Mouse (Mus musculus) brown adipose tissue, adult 24 weeks (tissue): ENCODE results near the gene Cnr2. TPM values are rescaled to one million over a fixed set of nuclear protein-coding genes. Genes with fewer than 3 reads are reported as not detected.

ENCODE experiments used
- H3K27ac ChIP-seq: fragments of 200-500 bp; replicated peaks from 2 replicates; pipeline ENCODE4 v1.5.1; 2012; ENCODE audit warnings: low read depth, mild to moderate bottlenecking, low read length
- H3K4me1 ChIP-seq: fragments of 200-500 bp; 2 replicates; pipeline ENCODE4 v1.6.1; 2012; ENCODE audit warnings: low read length, mixed read lengths; ENCODE audit not compliant: control insufficient read depth, insufficient read depth, insufficient read length
- H3K4me3 ChIP-seq: fragments of 200-500 bp; 2 replicates; pipeline ENCODE4 v1.5.1; 2012; ENCODE audit warnings: low read depth, mild to moderate bottlenecking, low read length, moderate library complexity; ENCODE audit not compliant: insufficient read depth
- polyA plus RNA-seq: library from polyadenylated mRNA; stranded (reverse); fragments of >200 nt; gene quantifications from 2 replicates; pipeline ENCODE4 v1.2.4, GENCODE M21; 2012; ENCODE audit not compliant: missing spikeins, insufficient read depth, insufficient read length

Gene Cnr2
- polyA plus RNA-seq, 1 experiment, result 0.55 TPM

DNA sequence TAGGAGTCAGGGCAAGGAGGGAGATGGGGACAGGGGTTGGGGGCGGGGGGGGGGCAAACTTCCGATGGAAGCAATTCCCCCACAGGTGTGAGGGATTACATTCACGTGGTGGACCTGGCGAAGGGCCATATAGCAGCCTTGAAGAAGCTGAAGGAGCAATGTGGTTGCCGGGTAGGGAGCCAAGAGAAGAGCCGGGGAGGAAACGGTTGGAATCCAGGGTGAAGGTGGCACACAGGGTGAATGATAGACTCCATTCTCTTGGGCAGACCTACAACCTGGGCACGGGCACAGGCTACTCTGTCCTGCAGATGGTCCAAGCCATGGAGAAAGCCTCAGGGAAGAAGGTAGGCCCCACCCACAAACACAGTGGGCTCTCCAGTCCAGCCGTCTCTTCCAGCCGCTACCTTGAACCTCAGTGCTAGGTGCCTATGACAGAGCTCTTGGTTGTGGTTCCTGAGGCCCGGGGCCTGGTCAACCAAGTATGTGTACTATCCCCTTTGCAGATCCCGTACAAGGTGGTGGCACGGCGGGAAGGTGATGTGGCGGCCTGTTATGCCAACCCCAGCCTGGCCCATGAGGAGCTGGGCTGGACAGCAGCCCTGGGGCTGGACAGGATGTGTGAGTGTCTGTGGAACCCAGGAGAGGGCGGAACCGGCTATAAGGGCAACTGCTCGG is 72.0 kb downstream of the Cnr2 start:
- no peak overlapping the region for H3K27ac ChIP-seq
- peaks cover 3% of the 10 kb centered on the region; the same call in 1 of the 2 replicates for H3K4me1 ChIP-seq
- no peak overlapping the region for H3K4me3 ChIP-seq

DNA sequence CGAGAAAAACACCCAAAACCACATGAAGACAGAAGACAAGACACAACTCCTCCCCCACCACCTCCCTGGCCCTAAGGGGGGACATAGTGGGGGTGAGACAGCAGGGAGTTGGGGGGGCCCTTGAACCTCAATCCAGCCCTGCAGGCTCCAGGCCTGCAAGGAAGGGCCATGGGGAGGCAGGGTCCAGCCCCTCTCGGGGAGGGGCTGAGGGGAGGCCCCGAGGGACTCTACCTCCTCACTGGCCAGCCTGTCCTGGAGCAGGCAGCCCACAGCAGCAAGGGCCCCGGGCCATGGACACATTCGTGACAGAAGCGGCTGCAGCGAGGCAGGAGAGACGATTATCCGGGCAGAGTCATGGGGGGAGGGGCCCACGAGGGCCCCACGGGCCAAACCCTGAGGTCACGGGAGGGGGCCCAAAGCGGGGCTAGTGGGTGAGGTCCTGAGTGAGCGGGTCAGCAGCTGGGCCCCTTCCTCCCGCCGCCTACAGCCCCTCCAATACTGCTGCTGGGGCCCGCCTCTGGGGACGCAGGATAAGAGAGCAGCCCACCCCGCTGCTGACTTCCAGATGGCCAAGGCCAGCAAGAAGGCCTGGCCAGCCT is 73.2 kb downstream of the Cnr2 start:
- H3K4me1 ChIP-seq, result peaks cover 3% of the 10 kb centered on the region; the same call in 1 of the 2 replicates

DNA sequence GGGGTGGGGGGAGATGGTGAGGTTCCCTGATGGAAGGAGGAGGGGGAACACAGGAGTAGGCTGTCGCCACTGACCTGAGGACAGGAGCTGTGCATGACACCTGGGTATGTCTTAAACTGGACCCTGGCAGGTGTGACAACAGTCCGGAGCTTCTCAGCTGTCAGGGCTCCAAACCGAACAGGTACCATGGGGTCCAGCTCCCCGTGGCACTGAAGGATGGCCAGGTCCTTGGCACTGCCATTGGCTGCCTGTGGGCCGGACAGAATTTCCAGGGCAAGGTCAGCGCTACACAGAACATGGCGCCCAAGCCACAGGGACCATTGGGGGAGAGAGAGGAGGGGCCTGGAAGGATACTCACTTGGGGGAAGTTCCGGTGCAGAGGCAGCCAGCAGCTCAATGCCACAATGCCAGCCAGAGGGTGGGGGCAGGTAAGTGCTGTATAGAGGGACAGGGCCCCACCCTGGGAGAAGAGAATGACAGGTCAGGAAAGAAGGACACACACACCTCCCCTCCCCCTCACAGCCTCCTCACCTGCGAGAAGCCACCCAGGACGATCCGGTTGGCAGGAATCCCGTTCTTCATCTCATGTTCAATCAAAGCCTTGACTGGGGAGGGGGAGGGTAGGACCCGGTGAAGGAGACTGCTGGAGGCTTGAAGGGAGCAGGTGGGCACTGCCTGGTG is 74.0 kb downstream of the Cnr2 start:
- peaks cover 3% of the 10 kb centered on the region; the same call in 1 of the 2 replicates for H3K4me1 ChIP-seq
- no peak overlapping the region for H3K4me3 ChIP-seq
- H3K27ac ChIP-seq, result no peak overlapping the region

More for the DNA sequence above, 73.2 kb downstream of the Cnr2 start:
- no peak overlapping the region for H3K4me3 ChIP-seq
- H3K27ac ChIP-seq, result no peak overlapping the region

Other genes with a start within 250 kb of the Cnr2 start
- gene Ifnlr1, start 209.1 kb upstream of the Cnr2 start, polyA plus RNA-seq, result not detected in 2 replicates
- not detected in 2 replicates for gene Il22ra1, start 167.2 kb upstream of the Cnr2 start, polyA plus RNA-seq
- 7.0 and 8.0 TPM in 2 replicates for gene Myom3, start 135.7 kb upstream of the Cnr2 start, polyA plus RNA-seq
- 58.3 and 62.6 TPM in 2 replicates for gene Srsf10, start 39.6 kb upstream of the Cnr2 start, polyA plus RNA-seq
- 86.4 and 125 TPM in 2 replicates for gene Pnrc2, start 21.5 kb upstream of the Cnr2 start, polyA plus RNA-seq
- gene Fuca1, start 25.3 kb downstream of the Cnr2 start, polyA plus RNA-seq, result 106 and 110 TPM in 2 replicates
- 45.1 and 79.9 TPM in 2 replicates for gene Hmgcl, start 51.1 kb downstream of the Cnr2 start, polyA plus RNA-seq
- gene Gale, start 68.3 kb downstream of the Cnr2 start, polyA plus RNA-seq, result 40.3 and 53.3 TPM in 2 replicates
- gene Lypla2, start 77.2 kb downstream of the Cnr2 start, polyA plus RNA-seq, result 29.3 and 29.8 TPM in 2 replicates
- gene Pithd1, start 91.9 kb downstream of the Cnr2 start, polyA plus RNA-seq, result 20.3 and 31.3 TPM in 2 replicates
- 28.3 and 33.8 TPM in 2 replicates for gene Eloa, start 126.4 kb downstream of the Cnr2 start, polyA plus RNA-seq
- gene Rpl11, start 158.0 kb downstream of the Cnr2 start, polyA plus RNA-seq, result 772 and 1,311 TPM in 2 replicates
- gene Id3, start 248.1 kb downstream of the Cnr2 start, polyA plus RNA-seq, result 75.0 and 78.1 TPM in 2 replicates